Mouse (Mus musculus): Measurements from ENCODE around the gene Ndufaf2. TPM values are rescaled to one million over a fixed set of nuclear protein-coding genes. Genes with fewer than 3 reads are reported as not detected.

The Ndufaf2 gene
- polyA plus RNA-seq, 1 experiment from 2014 or later: 62.3 TPM

GRCm38 (mm10) chr13:108138403-108138977, 19.9 kb downstream of the Ndufaf2 start:
- H3K9me3 ChIP-seq (replicated peaks): no peaks in the 10 kb centered on the region
- no peak for ATAC-seq (ENCODE audit: insufficient number of reproducible peaks, low FRiP score)
- H3K4me2 ChIP-seq: no peak overlapping the region
- H3K4me3 ChIP-seq: no peak overlapping the region
- H3K27me3 ChIP-seq (replicated peaks): no peaks in the 10 kb centered on the region
- 78% methylated on average over 5 of the region's 5 CpGs for WGBS
- H3K36me3 ChIP-seq: no peaks in the 10 kb centered on the region
- H3K9ac ChIP-seq: no peak overlapping the region
- no peaks in the 10 kb centered on the region for H3K4me1 ChIP-seq (replicated peaks)
- H3K27ac ChIP-seq (ENCODE audit: poor library complexity, severe bottlenecking): no peak overlapping the region

DNA sequence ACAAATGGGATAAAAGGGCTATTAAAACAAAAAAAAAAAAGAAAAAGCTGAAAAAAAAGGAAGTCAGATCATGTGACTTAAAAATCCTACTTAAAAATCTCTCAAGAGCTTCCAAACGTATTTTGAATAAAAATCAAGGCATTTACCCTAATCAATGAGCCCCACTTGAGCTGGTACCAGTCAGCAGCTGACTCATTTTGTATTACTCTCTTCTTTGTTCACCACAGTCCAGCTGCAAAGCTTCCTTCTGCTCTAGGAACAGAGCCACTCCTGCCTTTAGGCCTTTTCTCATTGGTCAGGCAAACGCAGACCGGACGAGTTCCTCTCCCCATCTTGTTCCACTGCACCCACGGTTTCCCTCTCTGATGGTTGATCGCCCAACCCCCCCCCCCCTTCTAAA, 22.8 kb downstream of the Ndufaf2 start:
- H3K27ac ChIP-seq (ENCODE audit: poor library complexity, severe bottlenecking): no peak overlapping the region
- no peaks in the 10 kb centered on the region for H3K9me3 ChIP-seq (replicated peaks)
- H3K4me1 ChIP-seq (replicated peaks): peaks cover 12% of the 10 kb centered on the region
- no peak overlapping the region for H3K9ac ChIP-seq
- WGBS: 75% methylated on average over 6 of the region's 6 CpGs
- H3K4me2 ChIP-seq: no peak overlapping the region
- ATAC-seq (ENCODE audit: insufficient number of reproducible peaks, low FRiP score): no peak
- no peak overlapping the region for H3K4me3 ChIP-seq
- no peaks in the 10 kb centered on the region for H3K36me3 ChIP-seq
- no peaks in the 10 kb centered on the region for H3K27me3 ChIP-seq (replicated peaks)

- Histone ChIP-seq H3K27ac (ENCODE audit: poor library complexity, severe bottlenecking) (0 out of 2 replicates have a peak overlapping the region, but pooled peaks have one; percentile 27), H3K4me2 (no peak overlapping the region), H3K4me1 (replicated peaks) (peaks cover 12% of the 10 kb centered on the region), H3K9me3 (replicated peaks) (no peaks in the 10 kb centered on the region), H3K36me3 (no peaks in the 10 kb centered on the region), H3K9ac (no peak overlapping the region), H3K27me3 (replicated peaks) (no peaks in the 10 kb centered on the region), H3K4me3 (no peak overlapping the region)
- 38% methylated on average over 6 of the region's 6 CpGs for WGBS
- ATAC-seq (ENCODE audit: insufficient number of reproducible peaks, low FRiP score): no peak
Observed at GRCm38 (mm10) chr13:108132031-108132819, 26.2 kb downstream of the Ndufaf2 start.

DNA sequence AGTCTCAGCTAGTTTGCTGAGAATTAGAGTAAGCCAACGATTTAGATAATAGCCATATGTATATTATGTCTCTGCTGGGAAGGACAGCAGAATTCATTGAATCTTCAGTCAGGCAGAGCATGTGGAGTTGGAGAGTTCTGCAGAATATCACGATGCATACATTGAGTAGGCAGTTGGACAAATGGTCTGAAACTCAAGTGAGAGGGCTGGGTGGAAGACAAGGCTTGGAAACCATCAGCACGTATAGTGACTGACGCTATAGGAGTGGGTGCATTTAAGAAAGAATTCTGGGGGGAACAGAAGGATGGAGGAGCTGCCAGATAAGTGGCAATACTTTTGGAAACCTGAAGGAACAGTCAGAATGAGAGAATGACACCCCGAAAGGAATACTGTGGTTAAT, 27.7 kb downstream of the Ndufaf2 start:
- no peaks in the 10 kb centered on the region for H3K9me3 ChIP-seq (replicated peaks)
- 86% methylated on average over 5 of the region's 5 CpGs for WGBS
- no peak for ATAC-seq (ENCODE audit: insufficient number of reproducible peaks, low FRiP score)

DNA sequence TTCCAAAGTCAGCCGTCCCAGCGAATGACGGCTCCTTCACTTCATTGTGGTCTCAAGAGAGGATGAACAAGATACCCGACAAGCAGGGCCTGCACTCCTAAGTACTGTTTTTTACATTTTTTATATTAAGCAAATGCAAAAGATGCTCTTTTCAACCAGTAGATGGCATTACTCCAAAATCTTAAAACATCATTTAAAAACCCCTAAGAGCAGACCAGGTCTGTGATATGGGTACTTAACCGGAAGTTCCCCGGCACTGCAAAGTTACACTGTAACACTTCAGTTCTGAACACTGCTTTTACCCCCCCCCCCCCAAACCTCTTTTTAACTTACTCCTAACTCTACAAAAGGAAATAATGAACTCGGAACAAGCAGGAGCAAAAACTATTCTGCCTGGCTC, 29.4 kb downstream of the Ndufaf2 start:
- 63% methylated on average over 7 of the region's 7 CpGs for WGBS
- no peak overlapping the region for H3K4me2 ChIP-seq
- H3K4me3 ChIP-seq: no peak overlapping the region
- no peak overlapping the region for H3K27ac ChIP-seq (ENCODE audit: poor library complexity, severe bottlenecking)
- no peaks in the 10 kb centered on the region for H3K27me3 ChIP-seq (replicated peaks)
- no peaks in the 10 kb centered on the region for H3K9me3 ChIP-seq (replicated peaks)
- no peak overlapping the region for H3K9ac ChIP-seq
- no peak for ATAC-seq (ENCODE audit: insufficient number of reproducible peaks, low FRiP score)
- H3K4me1 ChIP-seq (replicated peaks): peaks cover 12% of the 10 kb centered on the region
- no peaks in the 10 kb centered on the region for H3K36me3 ChIP-seq

More for the DNA sequence above, 27.7 kb downstream of the Ndufaf2 start:
- Histone ChIP-seq H3K4me1 (replicated peaks) (peaks cover 12% of the 10 kb centered on the region), H3K4me2 (no peak overlapping the region), H3K9ac (no peak overlapping the region), H3K27ac (ENCODE audit: poor library complexity, severe bottlenecking) (no peak overlapping the region), H3K4me3 (no peak overlapping the region), H3K36me3 (no peaks in the 10 kb centered on the region), H3K27me3 (replicated peaks) (no peaks in the 10 kb centered on the region)

DNA sequence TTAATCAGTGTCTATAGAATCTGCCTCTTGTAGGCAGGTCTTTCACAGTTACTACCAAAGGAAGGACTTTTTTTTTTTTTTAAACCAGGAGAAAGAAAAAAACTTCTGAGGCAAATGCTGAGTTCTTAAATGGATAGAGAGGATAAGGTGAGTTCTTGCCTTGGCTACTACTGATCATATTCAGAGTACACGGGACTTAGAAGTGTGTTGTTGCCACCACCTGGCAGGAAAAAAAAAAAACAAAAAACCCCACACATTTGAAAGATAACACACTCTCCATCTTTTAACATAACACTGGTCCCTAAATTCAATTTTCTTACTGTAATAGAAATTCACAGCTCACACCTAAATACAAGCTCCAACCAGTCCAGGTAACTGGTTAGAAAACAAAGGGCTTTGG, 30.5 kb downstream of the Ndufaf2 start:
- Histone ChIP-seq H3K27me3 (replicated peaks) (no peaks in the 10 kb centered on the region), H3K36me3 (no peaks in the 10 kb centered on the region), H3K4me1 (replicated peaks) (peaks cover 9% of the 10 kb centered on the region), H3K4me2 (no peak overlapping the region), H3K4me3 (no peak overlapping the region), H3K27ac (ENCODE audit: poor library complexity, severe bottlenecking) (no peak overlapping the region), H3K9me3 (replicated peaks) (no peaks in the 10 kb centered on the region), H3K9ac (no peak overlapping the region)
- ATAC-seq (ENCODE audit: insufficient number of reproducible peaks, low FRiP score): no peak
- 59% methylated on average over 1 of the region's 1 CpGs for WGBS

- Histone ChIP-seq H3K9ac (no peak overlapping the region), H3K27ac (ENCODE audit: poor library complexity, severe bottlenecking) (no peak overlapping the region), H3K9me3 (replicated peaks) (no peaks in the 10 kb centered on the region), H3K27me3 (replicated peaks) (no peaks in the 10 kb centered on the region), H3K36me3 (no peaks in the 10 kb centered on the region), H3K4me2 (no peak overlapping the region), H3K4me1 (replicated peaks) (peaks cover 3% of the 10 kb centered on the region), H3K4me3 (no peak overlapping the region)
- no peak for ATAC-seq (ENCODE audit: insufficient number of reproducible peaks, low FRiP score)
- WGBS: 0% methylated on average over 1 of the region's 1 CpGs
Observed at GRCm38 (mm10) chr13:108127130-108127529, 31.3 kb downstream of the Ndufaf2 start.

DNA sequence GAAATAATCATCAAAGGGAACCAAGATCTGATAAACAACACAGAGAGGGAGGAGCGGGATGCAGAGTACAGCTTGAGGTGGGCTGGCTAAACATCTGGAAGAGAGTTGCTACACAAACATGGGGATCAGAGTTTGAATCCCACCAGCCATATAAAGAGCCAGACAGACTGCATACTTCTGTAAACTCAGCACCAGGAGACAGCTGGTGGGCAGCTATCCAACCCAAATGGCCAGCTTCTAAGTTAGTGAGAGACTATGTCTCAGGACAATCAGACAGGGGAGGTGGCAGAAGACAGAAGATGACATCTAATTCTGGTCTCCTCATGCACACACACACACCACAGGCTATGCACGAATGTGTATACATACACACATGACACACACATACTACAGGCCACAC, 32.2 kb downstream of the Ndufaf2 start:
- Histone ChIP-seq H3K27ac (ENCODE audit: poor library complexity, severe bottlenecking) (no peak overlapping the region), H3K4me2 (no peak overlapping the region), H3K36me3 (no peaks in the 10 kb centered on the region), H3K9me3 (replicated peaks) (no peaks in the 10 kb centered on the region), H3K9ac (no peak overlapping the region), H3K4me1 (replicated peaks) (no peaks in the 10 kb centered on the region), H3K27me3 (replicated peaks) (no peaks in the 10 kb centered on the region), H3K4me3 (no peak overlapping the region)
- no peak for ATAC-seq (ENCODE audit: insufficient number of reproducible peaks, low FRiP score)
- WGBS: 80% methylated on average over 2 of the region's 2 CpGs

GRCm38 (mm10) chr13:108124096-108124495, 34.3 kb downstream of the Ndufaf2 start:
- Histone ChIP-seq H3K36me3 (no peaks in the 10 kb centered on the region), H3K9me3 (replicated peaks) (no peaks in the 10 kb centered on the region), H3K4me2 (no peak overlapping the region), H3K27me3 (replicated peaks) (no peaks in the 10 kb centered on the region), H3K27ac (ENCODE audit: poor library complexity, severe bottlenecking) (no peak overlapping the region), H3K4me3 (no peak overlapping the region), H3K9ac (no peak overlapping the region), H3K4me1 (replicated peaks) (peaks cover 11% of the 10 kb centered on the region)
- no peak for ATAC-seq (ENCODE audit: insufficient number of reproducible peaks, low FRiP score)
- WGBS: 80% methylated on average over 11 of the region's 11 CpGs

GRCm38 (mm10) chr13:108123109-108123723, 35.2 kb downstream of the Ndufaf2 start:
- no peak for ATAC-seq (ENCODE audit: insufficient number of reproducible peaks, low FRiP score)
- Histone ChIP-seq H3K9me3 (replicated peaks) (no peaks in the 10 kb centered on the region), H3K4me2 (no peak overlapping the region), H3K27me3 (replicated peaks) (no peaks in the 10 kb centered on the region), H3K9ac (no peak overlapping the region), H3K27ac (ENCODE audit: poor library complexity, severe bottlenecking) (no peak overlapping the region), H3K36me3 (no peaks in the 10 kb centered on the region), H3K4me3 (no peak overlapping the region), H3K4me1 (replicated peaks) (peaks cover 15% of the 10 kb centered on the region)
- WGBS: 75% methylated on average over 15 of the region's 15 CpGs

DNA sequence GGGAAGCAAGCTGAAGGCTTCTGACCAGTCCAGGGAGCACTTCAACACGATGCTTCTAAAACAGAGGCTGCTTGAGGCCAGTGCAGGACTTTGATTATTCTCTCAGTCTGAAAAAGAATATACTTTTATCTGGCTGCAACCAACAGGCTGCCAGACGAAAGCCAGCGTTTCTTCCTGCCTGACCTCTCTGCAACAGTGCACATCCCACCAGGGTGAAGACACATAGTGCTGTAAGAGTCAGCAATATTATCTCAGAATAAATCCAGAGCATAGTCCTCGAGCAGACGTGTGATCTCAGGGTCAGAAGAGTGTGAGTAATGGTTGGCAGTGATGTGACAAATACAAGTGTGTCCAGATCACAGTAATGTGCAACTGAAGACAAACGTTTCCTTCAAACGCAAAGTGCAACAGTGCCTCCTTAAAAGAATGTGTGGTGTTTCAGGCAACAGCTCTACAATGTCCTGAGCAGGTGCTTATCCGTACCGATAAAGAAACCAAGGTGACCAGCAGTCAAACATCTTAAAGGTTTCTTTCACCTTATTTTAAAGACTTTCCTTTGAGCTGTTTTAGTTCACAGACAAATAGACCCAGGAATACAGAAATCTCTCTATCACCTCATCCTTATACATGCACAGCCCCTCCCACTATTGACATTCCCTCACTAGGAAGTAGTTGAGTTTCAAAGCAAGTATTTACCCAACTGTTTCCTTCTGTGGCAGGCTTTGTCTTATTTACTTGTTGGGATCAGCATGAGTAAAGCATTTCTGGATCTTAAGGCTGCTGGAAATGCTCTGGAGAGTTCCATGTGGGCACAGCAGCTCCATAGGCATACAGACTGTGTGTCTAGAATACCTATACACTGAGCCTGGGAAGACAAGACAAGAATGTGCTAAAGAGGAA, 38.8 kb downstream of the Ndufaf2 start:
- H3K4me3 ChIP-seq: no peak overlapping the region
- H3K9me3 ChIP-seq (replicated peaks): no peaks in the 10 kb centered on the region
- no peak overlapping the region for H3K4me2 ChIP-seq
- H3K36me3 ChIP-seq: no peaks in the 10 kb centered on the region
- H3K4me1 ChIP-seq (replicated peaks): peaks cover 26% of the 10 kb centered on the region
- H3K27ac ChIP-seq (ENCODE audit: poor library complexity, severe bottlenecking): peak overlapping the region; percentile 25; the same call in 1 of the 2 replicates
- peak; percentile 22; the same call in 1 of the 2 replicates for ATAC-seq (ENCODE audit: insufficient number of reproducible peaks, low FRiP score)
- WGBS: 35% methylated on average over 9 of the region's 9 CpGs
- no peak overlapping the region for H3K9ac ChIP-seq
- no peaks in the 10 kb centered on the region for H3K27me3 ChIP-seq (replicated peaks)

Measured in heart, embryonic 12.5 days (tissue).